Mouse (Mus musculus): Measurements from ENCODE around the gene Chrm3. TPM values are rescaled to one million over a fixed set of nuclear protein-coding genes. Genes with fewer than 3 reads are reported as not detected.

The Chrm3 gene
- polyA plus RNA-seq, 1 experiment from 2014 or later = 1.2 TPM

GRCm38 (mm10) chr13:10112211-10112610 is 248.4 kb downstream of the Chrm3 start:
- H3K9ac ChIP-seq (ENCODE audit: low read length) = no peak overlapping the region
- no peak overlapping the region for H3K27ac ChIP-seq (replicated peaks in 1 of 2; ENCODE audit: control insufficient read depth in 1 of 2, insufficient read depth in 1 of 2, low read depth in 2 of 2, low read length in 2 of 2)
- H3K27me3 ChIP-seq (ENCODE audit: control insufficient read depth, insufficient read depth, low read length) = no peaks in the 10 kb centered on the region
- H3K36me3 ChIP-seq (ENCODE audit: control insufficient read depth, insufficient read depth, low read length) = no peaks in the 10 kb centered on the region
- H3K4me1 ChIP-seq (ENCODE audit: control insufficient read depth in 2 of 2, insufficient read depth in 2 of 2, low read length in 2 of 2) = no peaks in the 10 kb centered on the region
- 78% methylated on average over 2 of the region's 2 CpGs for WGBS
- H3K9me3 ChIP-seq (ENCODE audit: control insufficient read depth, low read length) = no peaks in the 10 kb centered on the region
- H3K4me2 ChIP-seq (ENCODE audit: low read length) = no peak overlapping the region
- no peak for ATAC-seq (ENCODE audit: insufficient number of reproducible peaks, insufficient read depth, low FRiP score, low read depth)
- no peak overlapping the region for H3K4me3 ChIP-seq (ENCODE audit: control insufficient read depth in 1 of 2, insufficient read depth in 1 of 2, low read depth in 1 of 2, low read length in 2 of 2)

DNA sequence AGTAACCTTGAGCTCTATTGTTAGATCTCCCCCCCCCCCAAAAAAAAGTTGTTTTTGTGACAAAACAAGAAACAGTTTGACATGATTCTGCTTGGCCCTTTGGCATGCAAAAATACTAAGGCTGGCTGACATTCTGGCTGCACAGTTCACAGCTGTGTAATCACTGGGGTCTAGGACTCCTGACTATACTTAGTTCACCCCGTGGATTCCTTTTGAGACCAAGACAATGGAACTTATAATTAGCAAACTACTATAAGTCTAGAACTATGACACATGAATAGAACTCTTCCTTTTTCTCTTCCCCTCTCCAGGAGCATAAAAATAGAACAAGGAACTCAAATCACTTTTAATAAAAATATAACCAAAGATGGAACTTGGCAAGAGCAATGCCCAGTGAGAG is 251.1 kb downstream of the Chrm3 start:
- Histone ChIP-seq H3K4me2 (ENCODE audit: low read length) (no peak overlapping the region), H3K9me3 (ENCODE audit: control insufficient read depth, low read length) (no peaks in the 10 kb centered on the region), H3K4me3 (ENCODE audit: control insufficient read depth in 1 of 2, insufficient read depth in 1 of 2, low read depth in 1 of 2, low read length in 2 of 2) (no peak overlapping the region), H3K36me3 (ENCODE audit: control insufficient read depth, insufficient read depth, low read length) (no peaks in the 10 kb centered on the region), H3K9ac (ENCODE audit: low read length) (no peak overlapping the region), H3K27ac (replicated peaks in 1 of 2; ENCODE audit: control insufficient read depth in 1 of 2, insufficient read depth in 1 of 2, low read depth in 2 of 2, low read length in 2 of 2) (no peak overlapping the region), H3K4me1 (ENCODE audit: control insufficient read depth in 2 of 2, insufficient read depth in 2 of 2, low read length in 2 of 2) (no peaks in the 10 kb centered on the region), H3K27me3 (ENCODE audit: control insufficient read depth, insufficient read depth, low read length) (no peaks in the 10 kb centered on the region)
- WGBS = 24% methylated on average over 1 of the region's 1 CpGs
- ATAC-seq (ENCODE audit: insufficient number of reproducible peaks, insufficient read depth, low FRiP score, low read depth) = no peak

- no peak overlapping the region for H3K9ac ChIP-seq (ENCODE audit: low read length)
- no peak overlapping the region for H3K4me2 ChIP-seq (ENCODE audit: low read length)
- WGBS = 84% methylated on average over 7 of the region's 7 CpGs
- H3K27ac ChIP-seq (replicated peaks in 1 of 2; ENCODE audit: control insufficient read depth in 1 of 2, insufficient read depth in 1 of 2, low read depth in 2 of 2, low read length in 2 of 2) = no peak overlapping the region
- H3K4me1 ChIP-seq (ENCODE audit: control insufficient read depth in 2 of 2, insufficient read depth in 2 of 2, low read length in 2 of 2) = no peaks in the 10 kb centered on the region
- no peak overlapping the region for H3K4me3 ChIP-seq (ENCODE audit: control insufficient read depth in 1 of 2, insufficient read depth in 1 of 2, low read depth in 1 of 2, low read length in 2 of 2)
- no peak for ATAC-seq (ENCODE audit: insufficient number of reproducible peaks, insufficient read depth, low FRiP score, low read depth)
- H3K36me3 ChIP-seq (ENCODE audit: control insufficient read depth, insufficient read depth, low read length) = no peaks in the 10 kb centered on the region
- no peaks in the 10 kb centered on the region for H3K9me3 ChIP-seq (ENCODE audit: control insufficient read depth, low read length)
- H3K27me3 ChIP-seq (ENCODE audit: control insufficient read depth, insufficient read depth, low read length) = no peaks in the 10 kb centered on the region
These were observed 253.3 kb downstream of the Chrm3 start for GRCm38 (mm10) chr13:10107331-10107730.

DNA sequence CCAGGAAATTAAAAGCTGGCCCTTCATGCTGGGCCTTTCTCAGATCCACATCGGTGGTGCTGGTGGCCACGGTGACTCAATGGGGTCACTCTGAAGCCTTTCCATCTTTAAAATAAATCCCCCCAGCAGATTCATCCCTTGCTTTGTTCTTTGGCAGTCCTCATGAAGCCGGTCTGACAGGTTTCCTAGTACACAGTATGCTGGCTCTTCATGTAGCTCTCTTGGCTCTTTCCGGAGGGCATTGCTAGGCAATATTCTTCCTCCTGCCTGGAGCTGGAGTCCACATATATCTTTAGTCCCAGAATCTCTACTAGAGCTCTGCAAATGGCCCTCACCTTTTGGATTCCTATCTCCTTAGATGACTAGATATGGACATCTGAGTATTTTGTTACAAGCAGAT is 269.9 kb downstream of the Chrm3 start:
- H3K36me3 ChIP-seq (ENCODE audit: control insufficient read depth, insufficient read depth, low read length) = no peaks in the 10 kb centered on the region
- no peak overlapping the region for H3K4me3 ChIP-seq (ENCODE audit: control insufficient read depth in 1 of 2, insufficient read depth in 1 of 2, low read depth in 1 of 2, low read length in 2 of 2)
- H3K9ac ChIP-seq (ENCODE audit: low read length) = no peak overlapping the region
- ATAC-seq (ENCODE audit: insufficient number of reproducible peaks, insufficient read depth, low FRiP score, low read depth) = no peak
- H3K27ac ChIP-seq (replicated peaks in 1 of 2; ENCODE audit: control insufficient read depth in 1 of 2, insufficient read depth in 1 of 2, low read depth in 2 of 2, low read length in 2 of 2) = no peak overlapping the region
- H3K4me2 ChIP-seq (ENCODE audit: low read length) = no peak overlapping the region
- H3K9me3 ChIP-seq (ENCODE audit: control insufficient read depth, low read length) = no peaks in the 10 kb centered on the region
- H3K27me3 ChIP-seq (ENCODE audit: control insufficient read depth, insufficient read depth, low read length) = no peaks in the 10 kb centered on the region
- no peaks in the 10 kb centered on the region for H3K4me1 ChIP-seq (ENCODE audit: control insufficient read depth in 2 of 2, insufficient read depth in 2 of 2, low read length in 2 of 2)
- 89% methylated on average over 4 of the region's 4 CpGs for WGBS

DNA sequence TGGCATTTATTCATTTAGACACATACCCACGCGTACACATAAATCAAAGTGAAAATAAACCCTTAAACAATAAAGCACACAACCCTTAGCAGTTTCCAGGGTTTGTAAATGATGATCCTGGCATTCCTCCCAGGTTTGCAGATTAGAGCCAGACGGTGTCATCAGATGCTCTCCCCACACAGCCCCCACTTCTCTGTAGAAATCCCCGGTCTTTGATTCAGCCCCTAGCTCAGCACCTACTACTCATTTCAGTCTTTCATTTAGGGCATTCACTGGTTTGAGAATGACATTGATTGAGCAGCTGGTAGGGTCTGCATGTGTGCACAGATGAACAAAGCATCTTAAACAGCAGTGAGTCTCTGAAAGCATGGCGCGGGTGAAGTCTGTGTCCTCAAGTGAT is 274.3 kb downstream of the Chrm3 start:
- Histone ChIP-seq H3K9ac (ENCODE audit: low read length) (no peak overlapping the region), H3K4me3 (ENCODE audit: control insufficient read depth in 1 of 2, insufficient read depth in 1 of 2, low read depth in 1 of 2, low read length in 2 of 2) (no peak overlapping the region), H3K4me2 (ENCODE audit: low read length) (no peak overlapping the region), H3K9me3 (ENCODE audit: control insufficient read depth, low read length) (no peaks in the 10 kb centered on the region), H3K27ac (replicated peaks in 1 of 2; ENCODE audit: control insufficient read depth in 1 of 2, insufficient read depth in 1 of 2, low read depth in 2 of 2, low read length in 2 of 2) (no peak overlapping the region), H3K36me3 (ENCODE audit: control insufficient read depth, insufficient read depth, low read length) (no peaks in the 10 kb centered on the region), H3K27me3 (ENCODE audit: control insufficient read depth, insufficient read depth, low read length) (no peaks in the 10 kb centered on the region), H3K4me1 (ENCODE audit: control insufficient read depth in 2 of 2, insufficient read depth in 2 of 2, low read length in 2 of 2) (no peaks in the 10 kb centered on the region)
- 84% methylated on average over 6 of the region's 6 CpGs for WGBS
- no peak for ATAC-seq (ENCODE audit: insufficient number of reproducible peaks, insufficient read depth, low FRiP score, low read depth)

DNA sequence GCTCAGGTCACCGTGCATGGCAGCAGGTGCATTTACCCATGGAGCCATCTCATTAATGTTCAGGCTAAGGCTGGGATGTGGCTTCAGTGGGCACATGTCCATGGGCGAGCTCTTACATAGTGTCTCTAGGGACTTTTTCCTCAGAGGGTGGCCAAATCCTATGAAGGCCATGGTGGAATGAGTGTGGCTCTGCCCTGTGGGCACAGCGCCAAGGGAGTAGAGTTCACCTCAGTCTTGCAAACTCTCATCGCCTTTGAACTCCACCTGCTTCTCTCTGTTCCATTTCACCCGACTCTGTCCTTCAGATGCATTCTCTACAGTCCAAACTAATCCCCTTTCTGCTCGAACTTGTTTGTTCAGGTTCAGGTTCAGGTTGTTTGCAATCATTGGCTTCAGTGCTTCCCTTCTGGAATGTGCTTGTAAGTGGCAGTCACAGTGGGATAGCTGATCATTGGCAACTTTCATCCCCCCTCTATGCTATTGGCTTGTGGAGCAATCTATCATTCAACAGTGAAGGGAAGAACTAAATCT is 278.7 kb downstream of the Chrm3 start:
- WGBS = 81% methylated on average over 6 of the region's 6 CpGs
- Histone ChIP-seq H3K4me2 (ENCODE audit: low read length) (no peak overlapping the region), H3K4me1 (ENCODE audit: control insufficient read depth in 2 of 2, insufficient read depth in 2 of 2, low read length in 2 of 2) (no peaks in the 10 kb centered on the region), H3K9ac (ENCODE audit: low read length) (no peak overlapping the region), H3K27ac (replicated peaks in 1 of 2; ENCODE audit: control insufficient read depth in 1 of 2, insufficient read depth in 1 of 2, low read depth in 2 of 2, low read length in 2 of 2) (no peak overlapping the region), H3K27me3 (ENCODE audit: control insufficient read depth, insufficient read depth, low read length) (no peaks in the 10 kb centered on the region), H3K36me3 (ENCODE audit: control insufficient read depth, insufficient read depth, low read length) (no peaks in the 10 kb centered on the region), H3K4me3 (ENCODE audit: control insufficient read depth in 1 of 2, insufficient read depth in 1 of 2, low read depth in 1 of 2, low read length in 2 of 2) (no peak overlapping the region), H3K9me3 (ENCODE audit: control insufficient read depth, low read length) (no peaks in the 10 kb centered on the region)
- no peak for ATAC-seq (ENCODE audit: insufficient number of reproducible peaks, insufficient read depth, low FRiP score, low read depth)

DNA sequence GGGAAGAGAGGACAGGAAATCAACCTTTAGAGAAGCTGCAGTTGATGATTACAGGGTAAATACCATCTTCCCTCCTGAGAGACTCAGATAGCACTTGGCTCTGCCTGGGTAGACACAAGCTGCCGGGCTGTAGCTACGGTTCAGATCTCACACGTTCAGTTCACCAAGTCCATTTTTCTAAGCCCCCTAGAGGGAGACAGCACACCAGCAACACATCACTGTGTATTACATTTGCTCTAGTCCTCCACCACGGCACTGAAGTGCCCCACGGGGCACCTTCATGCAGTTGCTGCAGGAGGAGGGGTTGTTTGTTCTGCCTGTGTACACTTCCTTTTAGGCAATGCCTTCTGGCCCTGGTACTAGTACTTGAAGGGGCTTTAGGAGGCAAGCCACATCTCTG is 289.5 kb downstream of the Chrm3 start:
- Histone ChIP-seq H3K9ac (ENCODE audit: low read length) (no peak overlapping the region), H3K27ac (replicated peaks in 1 of 2; ENCODE audit: control insufficient read depth in 1 of 2, insufficient read depth in 1 of 2, low read depth in 2 of 2, low read length in 2 of 2) (no peak overlapping the region), H3K4me2 (ENCODE audit: low read length) (no peak overlapping the region), H3K4me1 (ENCODE audit: control insufficient read depth in 2 of 2, insufficient read depth in 2 of 2, low read length in 2 of 2) (peaks cover 0 to 2% of the 10 kb centered on the region in 2 experiments; a peak in 1 of 4 replicates), H3K4me3 (ENCODE audit: control insufficient read depth in 1 of 2, insufficient read depth in 1 of 2, low read depth in 1 of 2, low read length in 2 of 2) (no peak overlapping the region), H3K27me3 (ENCODE audit: control insufficient read depth, insufficient read depth, low read length) (no peaks in the 10 kb centered on the region), H3K9me3 (ENCODE audit: control insufficient read depth, low read length) (no peaks in the 10 kb centered on the region), H3K36me3 (ENCODE audit: control insufficient read depth, insufficient read depth, low read length) (no peaks in the 10 kb centered on the region)
- 22% methylated on average over 5 of the region's 5 CpGs for WGBS
- ATAC-seq (ENCODE audit: insufficient number of reproducible peaks, insufficient read depth, low FRiP score, low read depth) = no peak; the same call in 1 of the 2 replicates

- Histone ChIP-seq H3K27me3 (ENCODE audit: control insufficient read depth, insufficient read depth, low read length) (no peaks in the 10 kb centered on the region), H3K9me3 (ENCODE audit: control insufficient read depth, low read length) (no peaks in the 10 kb centered on the region), H3K27ac (replicated peaks in 1 of 2; ENCODE audit: control insufficient read depth in 1 of 2, insufficient read depth in 1 of 2, low read depth in 2 of 2, low read length in 2 of 2) (no peak overlapping the region), H3K4me3 (ENCODE audit: control insufficient read depth in 1 of 2, insufficient read depth in 1 of 2, low read depth in 1 of 2, low read length in 2 of 2) (no peak overlapping the region), H3K4me2 (ENCODE audit: low read length) (no peak overlapping the region), H3K36me3 (ENCODE audit: control insufficient read depth, insufficient read depth, low read length) (no peaks in the 10 kb centered on the region), H3K4me1 (ENCODE audit: control insufficient read depth in 2 of 2, insufficient read depth in 2 of 2, low read length in 2 of 2) (peaks cover 0 to 2% of the 10 kb centered on the region in 2 experiments; a peak in 1 of 4 replicates), H3K9ac (ENCODE audit: low read length) (no peak overlapping the region)
- ATAC-seq (ENCODE audit: insufficient number of reproducible peaks, insufficient read depth, low FRiP score, low read depth) = no peak
- 81% methylated on average over 10 of the region's 10 CpGs for WGBS
These were observed 291.6 kb downstream of the Chrm3 start for GRCm38 (mm10) chr13:10068927-10069580.
